In genomic region chr9:54084245-54084644, GRCm38 (mm10) we compare ENCODE assay signal across 35 mouse cellular contexts. TPM values are rescaled to one million over a fixed set of nuclear protein-coding genes. Genes with fewer than 3 reads are reported as not detected.
"Had no signal": no experiment of that assay in that cellular context is flagged by ENCODE, and none has a peak within 500 bp of the region (broad histone marks: within the 10 kb centered on the region; RNA-seq: fewer than 3 reads in every experiment).

No protein-coding gene starts in this region.

- ATAC-seq: liver, embryonic 12.5 days; liver, postnatal 0 days; lung, postnatal 0 days; midbrain, embryonic 13.5 days; midbrain, embryonic 15.5 days; midbrain, embryonic 16.5 days had no signal

- DNase-seq: left cerebral cortex, postnatal 4 days; liver; liver, embryonic 13.5 days; liver, postnatal 0 days; lung, adult 18-20 months; lung, adult 2 months; lung, embryonic 14.5 days; lung, postnatal 10 days; lung, postnatal 14 days; lung, postnatal 36 days; lung, postnatal 4 days; midbrain, embryonic 14.5 days had no signal

- H3K27ac ChIP-seq: limb, embryonic 10.5 days; limb, embryonic 12.5 days; limb, embryonic 13.5 days; limb, embryonic 15.5 days; liver, embryonic 12.5 days; liver, embryonic 13.5 days; liver, embryonic 14.5 days; liver, embryonic 15.5 days; lung, embryonic 15.5 days; macrophage; midbrain, embryonic 10.5 days; midbrain, embryonic 12.5 days; midbrain, embryonic 13.5 days; midbrain, embryonic 15.5 days; neural tube, embryonic 12.5 days; neural tube, embryonic 13.5 days had no signal

- H3K4me3 ChIP-seq: limb, embryonic 10.5 days; limb, embryonic 12.5 days; limb, embryonic 13.5 days; limb, embryonic 15.5 days; liver, embryonic 12.5 days; liver, embryonic 13.5 days; liver, embryonic 15.5 days; lung, embryonic 15.5 days; megakaryocyte, embryonic 14.5 days; midbrain, embryonic 10.5 days; midbrain, embryonic 12.5 days; midbrain, embryonic 13.5 days; midbrain, embryonic 15.5 days; myocyte; neural tube, embryonic 12.5 days; neural tube, embryonic 13.5 days had no signal

- H3K36me3 ChIP-seq: limb, embryonic 10.5 days; limb, embryonic 12.5 days; limb, embryonic 13.5 days; limb, embryonic 15.5 days; liver, embryonic 12.5 days; liver, embryonic 13.5 days; liver, embryonic 15.5 days; lung, embryonic 15.5 days; midbrain, embryonic 10.5 days; midbrain, embryonic 12.5 days; midbrain, embryonic 13.5 days; midbrain, embryonic 15.5 days; neural tube, embryonic 12.5 days; neural tube, embryonic 13.5 days had no signal

- H3K27me3 ChIP-seq: limb, embryonic 12.5 days; limb, embryonic 13.5 days; limb, embryonic 15.5 days; liver, embryonic 12.5 days; liver, embryonic 13.5 days; liver, embryonic 15.5 days; lung, embryonic 15.5 days; megakaryocyte, embryonic 14.5 days; midbrain, embryonic 12.5 days; midbrain, embryonic 13.5 days; midbrain, embryonic 15.5 days; neural tube, embryonic 12.5 days; neural tube, embryonic 13.5 days had no signal

- H3K9ac ChIP-seq: limb, embryonic 12.5 days; limb, embryonic 13.5 days; limb, embryonic 15.5 days; liver, embryonic 12.5 days; liver, embryonic 13.5 days; liver, embryonic 14.5 days; liver, embryonic 15.5 days; liver, postnatal 0 days; lung, embryonic 14.5 days; lung, embryonic 15.5 days; midbrain, embryonic 12.5 days; midbrain, embryonic 13.5 days; midbrain, embryonic 15.5 days; neural tube, embryonic 12.5 days; neural tube, embryonic 13.5 days had no signal

- H3K4me2 ChIP-seq: limb, embryonic 12.5 days; limb, embryonic 13.5 days; limb, embryonic 15.5 days; liver, embryonic 11.5 days; liver, embryonic 12.5 days; liver, embryonic 13.5 days; liver, embryonic 15.5 days; lung, embryonic 14.5 days; lung, embryonic 15.5 days; midbrain, embryonic 11.5 days; midbrain, embryonic 12.5 days; midbrain, embryonic 13.5 days; midbrain, embryonic 15.5 days; neural tube, embryonic 12.5 days; neural tube, embryonic 13.5 days had no signal

- H3K4me1 ChIP-seq: limb, embryonic 10.5 days; limb, embryonic 12.5 days; limb, embryonic 13.5 days; limb, embryonic 15.5 days; liver, embryonic 12.5 days; liver, embryonic 13.5 days; liver, embryonic 15.5 days; lung, embryonic 15.5 days; megakaryocyte, embryonic 14.5 days; midbrain, embryonic 10.5 days; midbrain, embryonic 12.5 days; midbrain, embryonic 13.5 days; midbrain, embryonic 15.5 days; neural tube, embryonic 12.5 days; neural tube, embryonic 13.5 days had no signal

- H3K9me3 ChIP-seq: limb, embryonic 10.5 days; limb, embryonic 12.5 days; limb, embryonic 13.5 days; limb, embryonic 15.5 days; liver, embryonic 12.5 days; liver, embryonic 13.5 days; liver, embryonic 15.5 days; lung, embryonic 15.5 days; megakaryocyte, embryonic 14.5 days; midbrain, embryonic 10.5 days; midbrain, embryonic 12.5 days; midbrain, embryonic 13.5 days; midbrain, embryonic 15.5 days; neural tube, embryonic 12.5 days; neural tube, embryonic 13.5 days had no signal

RNA-seq across cellular contexts. Expression of gene Tnfaip8l3, which starts 16.1 kb away (rescaled TPM):
- total RNA-seq: megakaryocyte-erythroid progenitor cell, adult 5-6 weeks; monocyte, adult 5-6 weeks had no signal
- polyA plus RNA-seq: liver, embryonic 11.5 days; macrophage; myocyte had no signal
